Mouse (Mus musculus) small intestine, adult 2 months (tissue): ENCODE data around the gene Tle4.

ENCODE experiments used
- CTCF ChIP-seq: fragments of 200-500 bp; IDR thresholded peaks from 2 replicates; pipeline ENCODE4 v1.5.1; 2012; ENCODE audit warnings: low read depth, mild to moderate bottlenecking, control low read depth, inconsistent platforms, low read length, moderate library complexity, mixed read lengths; ENCODE audit not compliant: insufficient replicate concordance, insufficient read length; ENCODE audit errors: extremely low read depth
- POLR2A ChIP-seq: fragments of 200-500 bp; IDR thresholded peaks from 2 replicates; pipeline ENCODE4 v1.6.1; 2012; ENCODE audit warnings: low read depth, mild to moderate bottlenecking, control low read depth, inconsistent platforms, low read length, moderate library complexity

DNA sequence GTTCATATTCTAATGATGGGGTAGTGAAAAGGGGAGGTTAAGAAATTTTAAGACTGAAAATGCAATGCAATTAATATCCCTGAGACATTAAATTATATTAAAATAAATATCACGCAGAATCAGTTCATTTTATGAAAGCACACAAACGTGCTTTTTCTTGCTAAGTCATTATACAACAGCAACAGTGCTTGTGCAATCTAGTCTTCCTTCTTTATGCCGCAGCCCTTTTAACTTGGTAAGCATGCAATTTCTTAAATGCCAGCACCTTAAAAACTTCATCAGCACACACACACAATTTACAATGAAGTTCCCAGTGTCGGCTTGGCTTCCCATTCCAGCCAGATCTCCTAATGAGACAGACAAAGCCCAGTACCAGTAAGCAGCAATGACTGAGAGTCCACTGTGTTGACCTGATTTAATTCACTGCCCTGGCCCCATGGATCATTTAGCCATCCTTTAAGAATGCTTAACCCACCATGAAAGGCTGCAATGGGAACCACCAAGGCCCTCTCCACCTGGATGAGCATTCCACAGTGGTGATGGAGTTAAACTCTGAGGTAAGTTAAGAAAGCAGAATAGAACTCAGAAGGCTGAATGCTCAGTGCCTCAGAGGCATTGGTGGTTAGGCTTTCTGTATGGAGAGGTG lies 32.3 kb downstream of the Tle4 start:
- TF ChIP-seq CTCF (no peak), POLR2A (no peak)
